Mouse (Mus musculus): Measurements from ENCODE around the gene Tspan11. TPM values are rescaled to one million over a fixed set of nuclear protein-coding genes. Genes with fewer than 3 reads are reported as not detected.
A peak's percentile ranks its signal among the peaks of the same experiment; 100 is the strongest.

Tspan11 gene
- total RNA-seq, 1 experiment from 2014 or later: not detected

GRCm38 (mm10) chr6:127981176-127981575 lies 93.8 kb downstream of the Tspan11 start:
- ATAC-seq (replicated peaks; ENCODE audit: low read depth, poor library complexity, severe bottlenecking): no peak

GRCm38 (mm10) chr6:127986357-127986756 lies 99.0 kb downstream of the Tspan11 start:
- ATAC-seq (replicated peaks; ENCODE audit: low read depth, poor library complexity, severe bottlenecking): no peak

- no peak for ATAC-seq (replicated peaks; ENCODE audit: low read depth, poor library complexity, severe bottlenecking)
Observed at GRCm38 (mm10) chr6:127987374-127987773, 100.0 kb downstream of the Tspan11 start.

GRCm38 (mm10) chr6:127988944-127989494 lies 101.6 kb downstream of the Tspan11 start:
- ATAC-seq (replicated peaks; ENCODE audit: low read depth, poor library complexity, severe bottlenecking): no peak

GRCm38 (mm10) chr6:127989624-127990212 lies 102.3 kb downstream of the Tspan11 start:
- no peak for ATAC-seq (replicated peaks; ENCODE audit: low read depth, poor library complexity, severe bottlenecking)

GRCm38 (mm10) chr6:127991509-127992176 lies 104.3 kb downstream of the Tspan11 start:
- ATAC-seq (replicated peaks; ENCODE audit: low read depth, poor library complexity, severe bottlenecking): no peak

GRCm38 (mm10) chr6:127992993-127993392 lies 105.6 kb downstream of the Tspan11 start:
- ATAC-seq (replicated peaks; ENCODE audit: low read depth, poor library complexity, severe bottlenecking): no peak

- ATAC-seq (replicated peaks; ENCODE audit: low read depth, poor library complexity, severe bottlenecking): no peak
Observed at GRCm38 (mm10) chr6:127996928-127997327, 109.5 kb downstream of the Tspan11 start.

- ATAC-seq (replicated peaks; ENCODE audit: low read depth, poor library complexity, severe bottlenecking): no peak
Observed at GRCm38 (mm10) chr6:127999118-127999517, 111.7 kb downstream of the Tspan11 start.

GRCm38 (mm10) chr6:128000777-128001176 lies 113.4 kb downstream of the Tspan11 start:
- no peak for ATAC-seq (replicated peaks; ENCODE audit: low read depth, poor library complexity, severe bottlenecking)

GRCm38 (mm10) chr6:128001587-128001986 lies 114.2 kb downstream of the Tspan11 start:
- ATAC-seq (replicated peaks; ENCODE audit: low read depth, poor library complexity, severe bottlenecking): peak; percentile 81

GRCm38 (mm10) chr6:128002104-128002503 lies 114.7 kb downstream of the Tspan11 start:
- ATAC-seq (replicated peaks; ENCODE audit: low read depth, poor library complexity, severe bottlenecking): no peak

- ATAC-seq (replicated peaks; ENCODE audit: low read depth, poor library complexity, severe bottlenecking): no peak
Observed at GRCm38 (mm10) chr6:128002667-128003066, 115.3 kb downstream of the Tspan11 start.

GRCm38 (mm10) chr6:128003542-128003941 lies 116.2 kb downstream of the Tspan11 start:
- ATAC-seq (replicated peaks; ENCODE audit: low read depth, poor library complexity, severe bottlenecking): no peak

Other genes starting within 250 kb of the Tspan11 start
- gene Prmt8, start 118.1 kb upstream of the Tspan11 start, total RNA-seq (2017): not detected in 2 replicates

Data from common myeloid progenitor, adult 5-6 weeks (primary cell).